8 mouse cellular contexts compared by ENCODE assay signal in the genomic region with DNA sequence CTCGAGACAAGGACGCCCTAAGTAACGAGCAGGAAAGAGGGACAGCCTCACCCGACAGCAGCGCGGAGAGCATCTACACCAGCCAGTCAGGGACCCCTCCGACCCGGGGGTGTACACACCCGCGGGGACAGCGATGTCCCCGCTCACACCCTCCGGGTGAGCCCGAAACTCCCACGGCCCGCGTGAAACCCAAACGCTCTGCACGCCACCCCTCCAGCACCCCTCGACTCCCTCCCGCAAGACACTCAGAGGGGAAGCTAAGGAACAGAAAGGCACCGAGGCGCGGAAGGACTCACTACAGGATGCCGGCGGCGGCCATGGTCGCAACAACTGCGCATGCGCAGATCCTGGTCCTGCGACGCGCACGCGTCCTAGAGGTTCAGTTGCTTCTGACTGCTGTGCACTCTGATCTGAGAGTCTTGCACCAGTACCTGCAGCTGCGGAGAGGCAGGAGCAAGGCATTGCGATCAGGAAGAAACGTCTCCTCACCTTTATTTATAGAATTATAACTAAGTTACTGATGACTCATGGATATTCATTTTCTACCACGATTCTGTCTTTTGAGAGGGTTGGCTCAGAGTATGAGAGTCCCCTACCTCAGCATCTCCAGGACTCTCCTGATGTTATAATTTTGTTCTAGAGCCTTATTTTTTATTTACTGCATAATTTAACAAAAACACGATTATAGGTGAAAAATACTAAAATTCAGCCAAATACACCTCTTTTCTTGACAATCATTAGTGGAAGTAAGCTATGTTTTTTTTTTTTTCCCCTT. TPM values are rescaled to one million over a fixed set of nuclear protein-coding genes. Genes with fewer than 3 reads are reported as not detected.
A peak's percentile ranks its signal among the peaks of the same experiment; 100 is the strongest.
DNase-seq lines count a peak whose midpoint lies in the region; ATAC-seq and TF ChIP-seq lines count a peak whose summit lies in the region.

Gene Zfp329, minus strand, starts transcription at position 338 of the 775 bp plus-strand sequence.

- peak; percentile 93 for DNase-seq in T-cell, adult 2 months (ENCODE audit: low spot score)
- peak; percentile 93 to 94 for DNase-seq in cerebellum, postnatal 36 days
- DNase-seq in frontal cortex, postnatal 36 days (ENCODE audit: low spot score in 2 of 2) = peak; percentile 92 to 95
- DNase-seq in left cerebral cortex, adult 2 months (ENCODE audit: extremely low spot score in 1 of 2, low spot score in 2 of 2) = peak; percentile 92 to 94
- peak; percentile 95 for DNase-seq in right cerebral cortex, adult 2 months (ENCODE audit: low spot score in 2 of 2)
- peak; percentile 91 for DNase-seq in urinary bladder, postnatal 14 days (ENCODE audit: low spot score)

- H3K27ac ChIP-seq in hindbrain, embryonic 16.5 days (ENCODE audit: low read depth, low read length) = peak within 1 kb of the TSS; percentile 94
- H3K27ac ChIP-seq in left cerebral cortex, adult 2 months = peak within 1 kb of the TSS; percentile 86

- H3K4me2 ChIP-seq in hindbrain, embryonic 16.5 days (ENCODE audit: low read length) = peak within 1 kb of the TSS; percentile 83

- peak; percentile 96 for ATAC-seq in hindbrain, embryonic 16.5 days
- peak; percentile 99 for ATAC-seq in megakaryocyte, adult 5-6 weeks (ENCODE audit: poor library complexity, severe bottlenecking)

- intact Hi-C loops in left cerebral cortex, adult 2 months (cut with DNase I) = loop anchor here (1.0 to 5.0 kb wide), 4 partner anchors 16 to 340 kb away; partner anchors contain the start of genes Zfp110 and Zfp606

- H3K9ac ChIP-seq in hindbrain, embryonic 16.5 days (ENCODE audit: low read depth, low read length) = peak within 1 kb of the TSS; percentile 96

- WGBS in hindbrain, embryonic 16.5 days = under 1% methylated on average over 38 of the region's 40 CpGs

- H3K36me3 ChIP-seq in hindbrain, embryonic 16.5 days (ENCODE audit: control insufficient read depth, insufficient read depth, low read length) = peaks cover 11% of the 10 kb centered on the region

- peaks cover 2% of the 10 kb centered on the region; the same call in 1 of the 2 replicates for H3K27me3 ChIP-seq in hindbrain, embryonic 16.5 days (replicated peaks; ENCODE audit: control insufficient read depth, insufficient read depth, low read length)

- peak within 1 kb of the TSS; percentile 86 for H3K4me3 ChIP-seq in hindbrain, embryonic 16.5 days (ENCODE audit: low read length)
- H3K4me3 ChIP-seq in left cerebral cortex, adult 2 months = peak within 1 kb of the TSS; percentile 63

- no peak; the same call in 1 of the 2 replicates for TF ChIP-seq CTCF in left cerebral cortex, adult 2 months (IDR thresholded peaks at IDR 0.05)

- H3K9me3 ChIP-seq in hindbrain, embryonic 16.5 days (ENCODE audit: control insufficient read depth, low read length) = peaks cover 25% of the 10 kb centered on the region

- H3K4me1 ChIP-seq in hindbrain, embryonic 16.5 days (ENCODE audit: control insufficient read depth, insufficient read depth, low read depth, low read length) = peaks cover 7% of the 10 kb centered on the region

RNA-seq across cellular contexts. Expression of gene Zfp329, which starts in this region (rescaled TPM):
- 23.8 and 31.0 TPM in 2 replicates for polyA plus RNA-seq in hindbrain, embryonic 16.5 days (2015; fragmentation: Nextera tagmentation; extraction: Ambion mirVana)
- total RNA-seq in left cerebral cortex, adult 2 months (2021) = 10 to 100 TPM; 22.9 to 24.6 TPM
- 5.8 and 6.5 TPM in 2 replicates for total RNA-seq in megakaryocyte, adult 5-6 weeks (2015)
- total RNA-seq in megakaryocyte, adult 5-6 weeks (2017) = 8.6 and 9.3 TPM in 2 replicates

Comparison
In these comparisons a context has a peak if more than half of its experiments do, and no peak if none do; other contexts are left out.
1. Peak in every context shown above with its lines: DNase-seq, ATAC-seq, H3K4me3 ChIP-seq and H3K27ac ChIP-seq.